ENCODE assay signal across 9 mouse cellular contexts in the genomic region with DNA sequence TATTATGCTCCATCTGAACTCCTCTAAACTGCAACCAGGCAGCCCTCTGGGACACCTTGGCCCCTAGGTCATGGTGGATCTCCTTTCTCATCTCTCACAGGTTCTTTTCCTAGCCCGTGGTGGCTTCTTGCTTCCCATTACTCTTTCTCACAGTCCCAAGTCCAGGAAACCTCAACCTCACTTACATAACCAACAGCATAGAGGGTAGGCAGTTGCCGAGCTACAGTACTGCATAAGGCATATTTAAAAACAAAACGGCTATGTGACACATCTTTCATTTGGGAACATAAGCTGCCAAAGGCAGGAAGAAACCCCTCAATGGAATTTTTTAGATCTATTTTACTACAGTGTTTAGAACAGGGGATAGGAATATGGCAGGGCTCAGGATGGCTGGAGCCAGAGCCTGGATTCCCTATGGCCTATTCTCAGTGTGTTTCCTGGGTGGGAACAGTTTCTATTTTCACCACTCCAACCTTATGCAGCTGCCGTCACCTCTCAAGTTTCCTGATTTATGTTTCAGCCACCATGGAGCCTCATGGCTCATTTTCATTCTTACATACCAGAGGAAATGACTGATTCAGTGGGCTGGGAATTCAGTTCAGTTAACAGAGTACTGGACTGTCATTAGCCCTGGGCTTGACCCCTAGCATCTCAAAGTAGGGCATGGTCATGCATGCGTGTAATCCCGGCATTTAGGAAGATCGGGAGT.
DNase-seq lines count a peak whose midpoint lies in the region; ATAC-seq lines count a peak whose summit lies in the region.
"Had no signal": no experiment of that assay in that cellular context is flagged by ENCODE, and none has a peak within 500 bp of the region (broad histone marks: within the 10 kb centered on the region; RNA-seq: fewer than 3 reads in every experiment).

No protein-coding gene starts in this region.

- no peak overlapping the region for H3K27ac ChIP-seq in limb, embryonic 11.5 days (replicated peaks; ENCODE audit: low read depth, low read length)
- H3K27ac ChIP-seq: embryonic facial prominence, embryonic 12.5 days had no signal

- no peak overlapping the region for H3K4me3 ChIP-seq in limb, embryonic 11.5 days (ENCODE audit: low read depth, low read length)
- H3K4me3 ChIP-seq: embryonic facial prominence, embryonic 12.5 days had no signal

- no peak overlapping the region for H3K4me2 ChIP-seq in limb, embryonic 11.5 days (ENCODE audit: low read depth, severe bottlenecking)
- H3K4me2 ChIP-seq: embryonic facial prominence, embryonic 12.5 days had no signal

- WGBS in limb, embryonic 11.5 days = 70% methylated on average over 7 of the region's 7 CpGs

- H3K4me1 ChIP-seq in limb, embryonic 11.5 days (ENCODE audit: control insufficient read depth, insufficient read depth, low read length) = no peaks in the 10 kb centered on the region

- no peak overlapping the region for H3K9ac ChIP-seq in limb, embryonic 11.5 days (ENCODE audit: low read length)
- H3K9ac ChIP-seq: embryonic facial prominence, embryonic 12.5 days had no signal

- no peaks in the 10 kb centered on the region for H3K9me3 ChIP-seq in limb, embryonic 11.5 days (ENCODE audit: control insufficient read depth, low read length)
- H3K9me3 ChIP-seq: embryonic facial prominence, embryonic 12.5 days had no signal

- ATAC-seq in limb, embryonic 11.5 days (ENCODE audit: insufficient number of reproducible peaks, low FRiP score, low TSS enrichment, low read depth) = peak; percentile 60; the same call in 1 of the 2 replicates
- no peak for ATAC-seq in monocyte, adult 5-6 weeks (replicated peaks; ENCODE audit: insufficient number of reproducible peaks, low FRiP score, low TSS enrichment, poor library complexity, severe bottlenecking)

- peak; percentile 7 for DNase-seq in kidney, adult 11 months
- DNase-seq in kidney, adult 18-20 months = no peak
- DNase-seq in brain, adult 2 months (ENCODE audit: low read depth, low spot score) = peak; percentile 28
- peak; percentile 53 for DNase-seq in forelimb bud, embryonic 11.5 days (ENCODE audit: low read depth, low spot score)
- DNase-seq in limb, embryonic 11.5 days (ENCODE audit: low spot score) = peak; percentile 27
- no peak for DNase-seq in spleen, postnatal 4 days (ENCODE audit: low spot score in 2 of 2)
- DNase-seq in cerebellum, adult 11 months = no peak

- no peaks in the 10 kb centered on the region for H3K36me3 ChIP-seq in limb, embryonic 11.5 days (ENCODE audit: control insufficient read depth, insufficient read depth, low read length)
- H3K36me3 ChIP-seq: embryonic facial prominence, embryonic 12.5 days had no signal

- no peaks in the 10 kb centered on the region for H3K27me3 ChIP-seq in limb, embryonic 11.5 days (ENCODE audit: control insufficient read depth, insufficient read depth, low read length)
- H3K27me3 ChIP-seq: embryonic facial prominence, embryonic 12.5 days had no signal

Comparison
In these comparisons a context has a peak if more than half of its experiments do, and no peak if none do; other contexts are left out.
1. DNase-seq: peak in kidney, adult 11 months (single experiment), brain, adult 2 months (single experiment), forelimb bud, embryonic 11.5 days (single experiment) and limb, embryonic 11.5 days (single experiment); none in kidney, adult 18-20 months (single experiment), spleen, postnatal 4 days (0 of 2) and cerebellum, adult 11 months (single experiment).